Mouse (Mus musculus) heart, embryonic 13.5 days (tissue): ENCODE data around the gene Il7r. TPM values are rescaled to one million over a fixed set of nuclear protein-coding genes. Genes with fewer than 3 reads are reported as not detected.

Experiments used
- ATAC-seq: fragments of 200-750 bp; cut with Nextera tagmentation; 2 replicates; pipeline ENCODE4 v1.8.0; 2017; ENCODE audit warnings: moderate TSS enrichment; ENCODE audit not compliant: insufficient number of reproducible peaks, low FRiP score, low TSS enrichment; ENCODE audit errors: extremely low read depth
- H3K27ac ChIP-seq: fragments of 300-500 bp; sonication (generic); replicated peaks from 2 replicates; pipeline ENCODE4 v1.5.1; 2015; ENCODE audit warnings: moderate library complexity, mild to moderate bottlenecking, inconsistent platforms
- H3K27me3 ChIP-seq: fragments of 300-500 bp; sonication (generic); replicated peaks from 2 replicates; pipeline ENCODE4 v1.6.1; 2015; ENCODE audit warnings: mild to moderate bottlenecking, inconsistent platforms
- H3K36me3 ChIP-seq: fragments of 300-500 bp; sonication (generic); 2 replicates; pipeline ENCODE4 v1.6.1; 2015; ENCODE audit warnings: mild to moderate bottlenecking, inconsistent platforms
- H3K4me1 ChIP-seq: fragments of 300-500 bp; sonication (generic); 2 replicates; pipeline ENCODE4 v1.6.1; 2015; ENCODE audit warnings: inconsistent platforms
- H3K4me2 ChIP-seq: fragments of 300-500 bp; sonication (generic); 2 replicates; pipeline ENCODE4 v1.6.1; 2015; ENCODE audit warnings: inconsistent platforms, mild to moderate bottlenecking, moderate library complexity
- H3K4me3 ChIP-seq: fragments of 300-500 bp; sonication (generic); 2 replicates; pipeline ENCODE4 v1.5.1; 2015; ENCODE audit warnings: moderate library complexity, mild to moderate bottlenecking, inconsistent platforms
- H3K9ac ChIP-seq: fragments of 300-500 bp; sonication (generic); 2 replicates; pipeline ENCODE4 v1.6.1; 2015; ENCODE audit warnings: inconsistent platforms, mild to moderate bottlenecking, moderate library complexity
- H3K9me3 ChIP-seq: fragments of 300-500 bp; sonication (generic); 2 replicates; pipeline ENCODE4 v1.6.1; 2016; ENCODE audit warnings: inconsistent platforms
- WGBS: fragments of 180-500 bp; shearing (Covaris S2); methylation state at CpG from one replicate; pipeline ENCODE4 v1.1.7; 2015; ENCODE audit warnings: mixed read lengths; 5-methylcytosine and 5-hydroxymethylcytosine counted together
- polyA plus RNA-seq: library from polyadenylated mRNA; unstranded; fragments of >200 nt; fragmentation: Nextera tagmentation; extraction: Ambion mirVana; gene quantifications from 2 replicates; pipeline ENCODE4 v1.2.1, GENCODE M21; 2015

Gene Il7r
- polyA plus RNA-seq, 1 experiment from 2014 or later: 0.31 TPM

DNA sequence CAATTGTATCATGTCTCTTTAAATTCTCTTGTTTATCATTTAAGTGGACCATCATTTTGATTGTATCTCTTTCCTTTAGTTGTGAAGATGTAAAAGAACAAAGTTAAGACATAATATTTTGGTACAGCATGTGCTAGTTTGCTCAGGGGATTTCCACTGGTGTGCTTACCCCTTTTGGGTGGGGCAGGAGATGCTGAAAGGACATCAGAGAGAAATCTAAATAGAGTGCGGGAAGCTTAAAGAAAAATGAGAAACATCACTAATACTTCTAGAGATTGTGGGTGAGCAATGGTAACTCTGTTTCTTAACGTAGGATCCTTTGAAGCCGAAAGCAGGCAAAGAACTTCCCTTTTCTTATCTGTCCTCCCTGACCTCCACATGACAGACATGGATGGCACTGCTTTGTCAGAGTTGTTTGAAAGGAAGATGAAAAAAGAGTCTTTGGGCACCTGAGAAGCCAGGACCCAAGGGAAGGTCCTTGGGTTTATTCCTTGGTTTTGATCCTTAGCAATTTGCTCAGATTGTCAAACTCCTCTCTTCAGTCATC, 3.5 kb upstream of the Il7r start:
- Histone ChIP-seq H3K9ac (no peak overlapping the region), H3K4me1 (no peaks in the 10 kb centered on the region), H3K36me3 (no peaks in the 10 kb centered on the region), H3K27ac (no peak overlapping the region), H3K4me2 (no peak overlapping the region), H3K4me3 (no peak overlapping the region), H3K27me3 (no peaks in the 10 kb centered on the region), H3K9me3 (no peaks in the 10 kb centered on the region)
- no peak for ATAC-seq
- 57% methylated on average over 3 of the region's 3 CpGs for WGBS

DNA sequence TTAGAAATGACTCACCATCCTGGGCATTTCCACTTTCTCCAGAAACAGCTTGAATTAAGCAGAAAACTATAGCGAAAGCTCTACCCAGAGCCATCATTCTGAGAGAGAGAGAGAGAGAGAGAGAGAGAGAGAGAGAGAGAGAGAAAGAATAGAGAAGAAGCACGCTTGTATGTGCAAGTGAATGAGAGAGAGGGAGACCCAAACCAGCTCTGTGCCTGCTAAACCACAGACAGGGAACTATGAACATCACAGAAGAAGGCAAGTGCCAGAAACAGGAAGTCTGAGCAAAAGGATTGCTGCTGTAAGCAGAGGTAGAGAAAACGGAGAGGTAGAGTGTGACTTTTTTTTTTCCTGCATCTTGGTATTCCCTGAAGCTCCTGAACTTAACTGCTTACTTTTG, 330 bp downstream of the Il7r start:
- Histone ChIP-seq H3K4me1 (peaks cover 4% of the 10 kb centered on the region), H3K4me3 (no peak overlapping the region), H3K27me3 (no peaks in the 10 kb centered on the region), H3K36me3 (no peaks in the 10 kb centered on the region), H3K9me3 (no peaks in the 10 kb centered on the region), H3K9ac (no peak overlapping the region), H3K27ac (no peak overlapping the region), H3K4me2 (no peak overlapping the region)
- 64% methylated on average over 3 of the region's 3 CpGs for WGBS
- no peak for ATAC-seq

DNA sequence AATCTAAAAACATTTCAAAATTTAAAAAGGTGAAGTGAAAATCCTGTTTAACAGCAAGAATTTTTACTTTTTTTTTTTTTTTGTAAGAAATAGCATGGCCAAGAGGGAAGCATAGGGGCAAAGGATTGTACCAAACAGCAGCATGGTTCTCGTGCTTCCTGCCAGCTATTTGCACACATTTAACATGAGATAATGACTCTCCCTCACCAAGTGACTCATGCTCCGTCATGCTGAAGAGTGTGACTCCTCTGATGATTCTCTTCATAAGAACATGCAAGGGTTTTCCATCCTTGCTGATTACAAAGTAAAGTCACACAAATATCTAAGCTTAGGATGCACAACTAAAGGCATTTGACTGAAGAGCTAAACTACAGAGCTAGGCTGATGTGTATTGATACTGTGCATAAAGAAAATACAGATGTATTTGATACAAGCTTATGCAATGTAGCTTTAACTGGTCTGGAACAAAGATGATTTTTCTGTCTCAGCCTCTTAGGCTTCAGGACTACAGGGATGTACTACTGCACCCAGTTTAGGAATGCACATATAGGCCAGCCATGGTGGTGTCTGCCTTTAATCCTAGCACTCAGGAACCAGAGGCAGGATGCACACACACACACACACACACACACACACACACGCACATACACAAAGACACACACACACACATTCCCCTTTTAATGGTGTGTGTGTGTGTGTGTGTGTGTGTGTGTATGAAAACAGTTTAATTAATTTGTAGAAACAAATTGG, 1.6 kb downstream of the Il7r start:
- no peak for ATAC-seq
- WGBS: 46% methylated on average over 3 of the region's 3 CpGs
- Histone ChIP-seq H3K36me3 (no peaks in the 10 kb centered on the region), H3K4me2 (no peak overlapping the region), H3K27ac (no peak overlapping the region), H3K4me1 (peaks cover 12% of the 10 kb centered on the region), H3K9ac (no peak overlapping the region), H3K4me3 (no peak overlapping the region), H3K9me3 (no peaks in the 10 kb centered on the region), H3K27me3 (no peaks in the 10 kb centered on the region)

DNA sequence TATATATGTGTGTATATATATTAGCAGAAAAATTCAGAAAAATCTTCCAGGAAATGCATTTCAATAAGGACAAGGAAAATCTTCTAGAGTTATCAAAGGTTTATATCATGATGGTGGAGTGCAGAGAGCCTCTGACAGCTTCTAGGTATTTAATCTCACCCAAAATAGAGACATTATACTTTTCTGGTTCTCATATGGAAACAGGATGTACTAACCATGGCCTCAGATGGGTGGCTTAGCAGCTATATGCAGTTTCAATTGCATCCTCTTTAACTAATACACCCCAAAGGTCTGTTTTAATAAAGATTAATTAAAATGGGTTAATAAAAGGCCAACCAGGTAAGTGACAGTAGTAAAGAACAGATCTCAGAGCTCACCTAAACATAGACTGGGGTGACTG, 3.6 kb downstream of the Il7r start:
- Histone ChIP-seq H3K27me3 (no peaks in the 10 kb centered on the region), H3K4me2 (no peak overlapping the region), H3K4me3 (no peak overlapping the region), H3K4me1 (peaks cover 15% of the 10 kb centered on the region), H3K27ac (no peak overlapping the region), H3K36me3 (no peaks in the 10 kb centered on the region), H3K9me3 (no peaks in the 10 kb centered on the region), H3K9ac (no peak overlapping the region)
- ATAC-seq: no peak

DNA sequence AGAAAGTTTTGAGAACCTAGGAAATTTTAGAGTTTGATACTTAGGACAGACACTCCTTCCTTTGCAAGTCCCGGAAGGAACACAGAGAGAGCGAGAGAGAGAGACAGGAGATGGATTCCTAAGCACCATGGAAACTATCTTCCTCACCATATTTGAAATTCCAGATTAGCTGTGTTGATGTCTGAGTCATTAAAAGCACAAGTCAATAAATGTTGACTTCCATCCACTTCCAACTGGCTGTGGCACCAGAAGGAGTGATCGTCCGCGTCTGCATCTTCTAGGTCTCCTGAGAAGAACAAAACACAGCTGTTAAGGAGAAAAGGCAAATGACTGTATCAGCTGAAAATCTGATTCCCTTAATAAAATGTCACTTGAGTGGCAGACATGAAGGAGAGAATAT, 5.1 kb downstream of the Il7r start:
- Histone ChIP-seq H3K36me3 (no peaks in the 10 kb centered on the region), H3K27ac (no peak overlapping the region), H3K4me1 (peaks cover 15% of the 10 kb centered on the region), H3K4me2 (no peak overlapping the region), H3K9ac (no peak overlapping the region), H3K27me3 (no peaks in the 10 kb centered on the region), H3K4me3 (no peak overlapping the region), H3K9me3 (no peaks in the 10 kb centered on the region)
- ATAC-seq: no peak
- 56% methylated on average over 5 of the region's 5 CpGs for WGBS

DNA sequence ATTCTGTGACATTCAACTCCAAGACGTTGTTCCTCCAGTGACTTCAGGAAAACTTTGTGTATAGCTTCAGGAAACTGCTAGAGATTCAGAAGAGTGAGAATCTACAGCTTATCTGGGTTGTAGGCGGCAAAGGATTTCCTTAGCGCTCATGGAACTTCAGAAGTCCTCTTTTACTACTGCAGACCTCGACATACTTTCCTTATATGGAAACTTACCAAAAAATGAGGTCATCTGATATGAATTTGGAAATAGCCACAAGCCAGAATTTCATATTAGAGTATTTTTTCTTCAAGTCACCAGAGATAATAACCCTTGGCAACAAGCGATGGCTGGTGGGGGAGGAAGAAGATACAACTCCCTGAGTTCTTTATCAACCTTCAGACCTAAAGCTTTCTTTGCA, 6.0 kb downstream of the Il7r start:
- no peak overlapping the region for H3K4me2 ChIP-seq
- no peak for ATAC-seq

DNA sequence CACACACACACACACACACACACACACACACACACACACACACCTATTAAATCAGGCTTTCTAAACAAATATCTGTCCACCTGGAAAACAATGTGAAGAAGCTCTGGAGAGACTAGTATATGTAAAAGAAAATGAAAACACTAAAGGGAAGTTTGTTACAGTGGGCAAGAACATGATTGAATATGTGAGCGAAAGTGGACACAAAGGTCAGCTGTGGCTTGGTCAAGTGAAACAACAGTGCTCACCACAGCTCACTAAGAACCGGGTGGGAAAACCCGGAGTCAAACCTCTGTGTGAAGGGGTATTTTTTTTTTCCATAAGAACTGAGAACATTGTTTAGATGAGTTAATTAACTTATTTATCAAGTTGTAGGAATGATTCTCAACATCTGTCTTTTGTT, 6.9 kb downstream of the Il7r start:
- no peaks in the 10 kb centered on the region for H3K36me3 ChIP-seq
- no peak for ATAC-seq
- no peak overlapping the region for H3K9ac ChIP-seq
- H3K4me2 ChIP-seq: no peak overlapping the region
- no peak overlapping the region for H3K4me3 ChIP-seq
- H3K27ac ChIP-seq: peak overlapping the region; percentile 75
- H3K9me3 ChIP-seq: no peaks in the 10 kb centered on the region
- 85% methylated on average over 3 of the region's 3 CpGs for WGBS
- H3K27me3 ChIP-seq: no peaks in the 10 kb centered on the region
- peaks cover 15% of the 10 kb centered on the region for H3K4me1 ChIP-seq

More for the DNA sequence above, 6.0 kb downstream of the Il7r start:
- peaks cover 15% of the 10 kb centered on the region for H3K4me1 ChIP-seq
- peak overlapping the region; percentile 75 for H3K27ac ChIP-seq
- no peak overlapping the region for H3K9ac ChIP-seq
- 42% methylated on average over 5 of the region's 5 CpGs for WGBS
- H3K36me3 ChIP-seq: no peaks in the 10 kb centered on the region
- no peaks in the 10 kb centered on the region for H3K9me3 ChIP-seq
- H3K4me3 ChIP-seq: no peak overlapping the region
- H3K27me3 ChIP-seq: no peaks in the 10 kb centered on the region

DNA sequence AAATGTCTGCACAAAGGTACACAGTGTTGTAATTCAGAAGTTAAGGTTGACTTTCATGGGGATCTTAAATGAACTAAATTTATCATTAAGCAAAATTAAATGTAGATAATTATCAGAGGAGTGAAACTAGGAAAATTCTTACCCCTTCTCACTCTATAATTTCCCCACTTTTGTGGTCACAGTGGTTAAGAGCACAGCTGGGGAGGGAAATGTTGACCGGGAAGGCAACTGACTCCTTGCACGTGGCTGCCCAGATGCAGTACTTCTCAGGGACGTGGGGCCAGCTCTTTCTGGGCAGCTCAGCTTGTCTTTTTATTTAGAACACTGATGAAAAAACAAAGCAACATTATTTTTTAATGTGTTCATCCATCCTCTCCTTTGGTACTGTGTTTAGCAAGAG, 37.9 kb downstream of the Il7r start:
- no peaks in the 10 kb centered on the region for H3K27me3 ChIP-seq
- H3K36me3 ChIP-seq: no peaks in the 10 kb centered on the region
- no peak overlapping the region for H3K9ac ChIP-seq
- ATAC-seq: no peak
- H3K27ac ChIP-seq: no peak overlapping the region
- H3K4me3 ChIP-seq: no peak overlapping the region
- no peaks in the 10 kb centered on the region for H3K9me3 ChIP-seq
- H3K4me2 ChIP-seq: no peak overlapping the region
- 72% methylated on average over 3 of the region's 3 CpGs for WGBS
- no peaks in the 10 kb centered on the region for H3K4me1 ChIP-seq

DNA sequence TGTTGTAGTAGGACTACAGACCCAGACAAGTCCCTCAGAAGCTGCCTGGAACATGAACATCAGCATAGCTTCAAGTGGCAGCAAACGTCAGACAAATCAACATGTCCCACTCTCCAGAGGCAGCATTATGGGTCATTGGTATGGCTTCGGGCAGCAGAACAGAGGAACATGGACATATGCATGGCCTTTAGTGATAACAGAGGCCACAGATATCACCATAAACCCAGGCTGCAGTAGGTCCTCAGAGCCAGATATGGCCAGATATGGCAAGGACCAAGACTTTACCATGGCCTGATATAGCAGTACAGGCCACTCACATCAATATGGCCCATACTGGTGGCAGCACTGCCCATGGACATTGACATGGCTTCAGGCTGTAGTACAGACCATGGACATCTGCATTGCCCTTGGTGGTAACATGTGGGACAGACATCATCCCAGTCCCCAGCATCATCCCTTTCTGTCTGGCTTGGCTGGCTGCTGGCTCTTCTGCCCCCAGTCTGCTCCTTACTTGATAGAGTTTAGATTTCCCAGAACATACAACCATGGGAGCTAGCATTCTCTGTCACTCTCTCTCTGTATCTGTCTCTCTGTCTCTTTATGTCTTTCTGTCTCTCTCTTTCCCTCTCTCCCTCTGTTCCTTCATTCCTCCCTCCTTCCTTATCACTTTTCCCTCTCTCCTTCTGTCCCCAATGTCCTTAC, 40.4 kb downstream of the Il7r start:
- H3K27ac ChIP-seq: no peak overlapping the region
- H3K9ac ChIP-seq: no peak overlapping the region
- no peak for ATAC-seq
- H3K36me3 ChIP-seq: no peaks in the 10 kb centered on the region
- H3K4me3 ChIP-seq: no peak overlapping the region
- 68% methylated on average over 2 of the region's 2 CpGs for whole genome bisulfite sequencing
- no peaks in the 10 kb centered on the region for H3K9me3 ChIP-seq
- H3K4me1 ChIP-seq: no peaks in the 10 kb centered on the region
- H3K4me2 ChIP-seq: no peak overlapping the region
- no peaks in the 10 kb centered on the region for H3K27me3 ChIP-seq

DNA sequence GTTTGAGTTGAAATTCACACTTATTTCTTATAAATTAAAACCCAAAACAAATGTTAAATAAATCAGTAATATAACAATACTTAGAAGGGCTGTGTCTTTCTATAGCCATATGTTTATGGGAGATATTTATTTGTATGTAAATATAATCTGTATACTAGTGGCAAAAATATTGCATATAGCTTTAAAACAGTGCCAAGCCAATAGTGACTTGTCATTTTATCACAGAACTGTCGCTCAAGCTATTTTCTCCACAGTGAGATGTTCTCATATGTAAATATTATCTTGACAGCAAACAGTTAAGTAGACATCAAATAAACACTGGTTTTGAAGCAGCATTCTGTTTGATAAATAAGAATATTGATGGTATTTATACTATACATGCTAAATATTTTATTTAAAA, 56.8 kb downstream of the Il7r start:
- peaks cover 6% of the 10 kb centered on the region; the same call in 1 of the 2 replicates for H3K9me3 ChIP-seq
- H3K4me1 ChIP-seq: peaks cover 11% of the 10 kb centered on the region
- WGBS: 63% methylated on average over 1 of the region's 1 CpGs
- no peak overlapping the region for H3K9ac ChIP-seq
- H3K4me2 ChIP-seq: no peak overlapping the region
- ATAC-seq: no peak
- H3K36me3 ChIP-seq: no peaks in the 10 kb centered on the region
- H3K27me3 ChIP-seq: no peaks in the 10 kb centered on the region
- H3K4me3 ChIP-seq: no peak overlapping the region
- no peak overlapping the region for H3K27ac ChIP-seq

DNA sequence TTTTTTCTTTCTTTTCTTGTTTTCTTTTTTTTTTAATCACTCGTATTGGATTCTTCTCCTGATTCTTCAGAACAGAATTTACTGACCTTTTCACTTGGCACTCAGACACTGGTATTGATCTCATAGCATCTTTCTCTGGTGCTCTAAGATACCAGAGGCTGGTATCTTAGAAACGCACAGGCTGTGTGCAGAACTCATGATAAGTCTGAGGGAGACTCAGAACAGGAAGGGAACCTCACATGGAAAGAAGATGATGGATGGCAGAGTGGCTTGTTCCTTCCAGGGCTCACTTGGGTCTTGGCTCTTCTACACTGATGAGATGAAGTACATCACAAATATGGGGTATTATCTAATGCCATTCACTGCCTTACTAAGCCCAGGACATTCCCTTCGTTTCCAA, 57.4 kb downstream of the Il7r start:
- no peak for ATAC-seq
- H3K27ac ChIP-seq: no peak overlapping the region
- 36% methylated on average over 3 of the region's 3 CpGs for WGBS

DNA sequence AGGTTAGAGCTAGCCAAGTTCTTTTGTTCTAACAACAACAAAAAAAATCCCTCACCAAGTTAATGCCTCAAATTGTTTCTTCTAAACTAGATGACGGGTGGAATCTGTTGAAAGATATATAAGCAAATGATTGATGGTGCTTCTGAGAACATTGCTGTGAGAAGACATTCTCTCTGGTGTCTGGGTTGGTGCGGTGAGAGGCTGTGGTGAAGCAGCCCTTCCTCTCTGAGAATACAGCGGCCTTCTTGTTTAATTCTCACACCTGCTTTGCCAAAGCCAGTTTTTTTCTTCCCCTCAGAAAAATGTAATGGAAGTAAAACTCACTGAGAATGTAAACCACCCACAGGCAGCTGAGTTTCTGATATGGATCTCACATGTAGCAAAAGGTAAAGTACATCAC, 57.8 kb downstream of the Il7r start:
- Histone ChIP-seq H3K36me3 (no peaks in the 10 kb centered on the region), H3K4me3 (no peak overlapping the region), H3K4me1 (peaks cover 11% of the 10 kb centered on the region), H3K9me3 (peaks cover 6% of the 10 kb centered on the region; the same call in 1 of the 2 replicates), H3K9ac (no peak overlapping the region), H3K27me3 (no peaks in the 10 kb centered on the region), H3K4me2 (no peak overlapping the region), H3K27ac (no peak overlapping the region)
- no peak for ATAC-seq
- 54% methylated on average over 3 of the region's 3 CpGs for WGBS

More for the DNA sequence above, 57.4 kb downstream of the Il7r start:
- Histone ChIP-seq H3K27me3 (no peaks in the 10 kb centered on the region), H3K36me3 (no peaks in the 10 kb centered on the region), H3K4me1 (peaks cover 11% of the 10 kb centered on the region), H3K4me3 (no peak overlapping the region), H3K9me3 (peaks cover 6% of the 10 kb centered on the region; the same call in 1 of the 2 replicates), H3K4me2 (no peak overlapping the region), H3K9ac (no peak overlapping the region)
